Mouse (Mus musculus): ENCODE measurements around the gene Ccnjl.

GRCm38 (mm10) chr11:43479376-43479775 lies 49.2 kb upstream of the Ccnjl start:
- TF ChIP-seq CTCF (conservative IDR thresholded peaks at IDR 0.05; ENCODE audit: low read length) = no peak
- no peak for TF ChIP-seq POU5F1 (IDR thresholded peaks at IDR 0.05; ENCODE audit: borderline replicate concordance, low read length)
